Comparison of ENCODE assay signal across 43 mouse cellular contexts in the genomic region with DNA sequence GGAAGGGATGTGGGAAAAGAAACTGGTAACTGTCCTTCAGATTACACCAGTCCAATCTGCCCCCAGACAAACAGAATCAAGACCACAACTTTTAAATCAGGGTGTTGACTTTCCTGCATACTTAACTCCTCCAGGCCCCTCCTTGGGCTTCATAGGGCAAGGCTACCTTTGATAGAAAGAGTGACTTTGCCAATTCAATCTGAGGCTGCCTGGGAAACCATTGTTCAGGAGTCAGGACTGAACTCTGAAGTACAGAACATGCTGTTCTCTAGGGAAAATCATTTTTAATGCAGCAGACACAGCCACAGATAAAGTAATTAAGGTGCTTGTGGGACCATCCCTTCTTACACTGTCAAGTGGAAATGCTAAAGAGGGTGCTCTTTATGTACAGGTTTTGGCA. TPM values are rescaled to one million over a fixed set of nuclear protein-coding genes. Genes with fewer than 3 reads are reported as not detected.
"Had no signal": no experiment of that assay in that cellular context is flagged by ENCODE, and none has a peak within 500 bp of the region (broad histone marks: within the 10 kb centered on the region; RNA-seq: fewer than 3 reads in every experiment).

No protein-coding gene starts in this region.

- ATAC-seq: liver, embryonic 12.5 days; liver, postnatal 0 days; lung, postnatal 0 days; midbrain, embryonic 13.5 days; midbrain, embryonic 15.5 days; midbrain, embryonic 16.5 days had no signal

- H3K36me3 ChIP-seq: limb, embryonic 10.5 days; limb, embryonic 12.5 days; limb, embryonic 13.5 days; limb, embryonic 15.5 days; liver, embryonic 12.5 days; liver, embryonic 13.5 days; liver, embryonic 15.5 days; lung, embryonic 15.5 days; midbrain, embryonic 10.5 days; midbrain, embryonic 12.5 days; midbrain, embryonic 13.5 days; midbrain, embryonic 15.5 days; neural tube, embryonic 12.5 days had no signal

- H3K4me3 ChIP-seq: limb, embryonic 10.5 days; limb, embryonic 12.5 days; limb, embryonic 13.5 days; limb, embryonic 15.5 days; liver, embryonic 12.5 days; liver, embryonic 13.5 days; liver, embryonic 15.5 days; lung, embryonic 15.5 days; megakaryocyte, embryonic 14.5 days; midbrain, embryonic 10.5 days; midbrain, embryonic 12.5 days; midbrain, embryonic 13.5 days; midbrain, embryonic 15.5 days; myocyte; neural tube, embryonic 12.5 days had no signal

- DNase-seq: left cerebral cortex, postnatal 4 days; liver; liver, embryonic 13.5 days; liver, postnatal 0 days; lung, adult 18-20 months; lung, adult 2 months; lung, embryonic 14.5 days; lung, postnatal 10 days; lung, postnatal 14 days; lung, postnatal 4 days; midbrain, embryonic 14.5 days had no signal

- H3K9me3 ChIP-seq: limb, embryonic 10.5 days; limb, embryonic 12.5 days; limb, embryonic 13.5 days; limb, embryonic 15.5 days; liver, embryonic 12.5 days; liver, embryonic 13.5 days; liver, embryonic 15.5 days; lung, embryonic 15.5 days; megakaryocyte, embryonic 14.5 days; midbrain, embryonic 10.5 days; midbrain, embryonic 12.5 days; midbrain, embryonic 13.5 days; midbrain, embryonic 15.5 days; neural tube, embryonic 12.5 days had no signal

- H3K9ac ChIP-seq: limb, embryonic 12.5 days; limb, embryonic 13.5 days; limb, embryonic 15.5 days; liver, embryonic 12.5 days; liver, embryonic 13.5 days; liver, embryonic 14.5 days; liver, embryonic 15.5 days; liver, postnatal 0 days; lung, embryonic 14.5 days; lung, embryonic 15.5 days; midbrain, embryonic 12.5 days; midbrain, embryonic 13.5 days; midbrain, embryonic 15.5 days; neural tube, embryonic 12.5 days had no signal

- H3K27me3 ChIP-seq: limb, embryonic 12.5 days; limb, embryonic 13.5 days; limb, embryonic 15.5 days; liver, embryonic 12.5 days; liver, embryonic 13.5 days; liver, embryonic 15.5 days; lung, embryonic 15.5 days; megakaryocyte, embryonic 14.5 days; midbrain, embryonic 12.5 days; midbrain, embryonic 13.5 days; midbrain, embryonic 15.5 days; neural tube, embryonic 12.5 days had no signal

- H3K4me2 ChIP-seq: limb, embryonic 12.5 days; limb, embryonic 13.5 days; limb, embryonic 15.5 days; liver, embryonic 11.5 days; liver, embryonic 12.5 days; liver, embryonic 13.5 days; liver, embryonic 15.5 days; lung, embryonic 14.5 days; lung, embryonic 15.5 days; midbrain, embryonic 11.5 days; midbrain, embryonic 12.5 days; midbrain, embryonic 13.5 days; midbrain, embryonic 15.5 days; neural tube, embryonic 12.5 days had no signal

- H3K4me1 ChIP-seq: limb, embryonic 10.5 days; limb, embryonic 13.5 days; limb, embryonic 15.5 days; liver, embryonic 12.5 days; liver, embryonic 13.5 days; liver, embryonic 15.5 days; lung, embryonic 15.5 days; megakaryocyte, embryonic 14.5 days; midbrain, embryonic 10.5 days; midbrain, embryonic 12.5 days; midbrain, embryonic 13.5 days; midbrain, embryonic 15.5 days; neural tube, embryonic 12.5 days had no signal

- H3K27ac ChIP-seq: limb, embryonic 10.5 days; limb, embryonic 12.5 days; limb, embryonic 13.5 days; limb, embryonic 15.5 days; liver, embryonic 12.5 days; liver, embryonic 13.5 days; liver, embryonic 14.5 days; liver, embryonic 15.5 days; lung, embryonic 15.5 days; macrophage; midbrain, embryonic 10.5 days; midbrain, embryonic 12.5 days; midbrain, embryonic 13.5 days; midbrain, embryonic 15.5 days; neural tube, embryonic 12.5 days had no signal

RNA-seq across cellular contexts. Expression of a gene that starts 27.6 kb away (rescaled TPM):
- total RNA-seq: left cerebral cortex, postnatal 25 days; left cerebral cortex, postnatal 36 days; liver, adult 2 months; megakaryocyte progenitor cell, adult 5-6 weeks; megakaryocyte, adult 5-6 weeks; megakaryocyte-erythroid progenitor cell, adult 5-6 weeks; monocyte, adult 5-6 weeks had no signal
- polyA plus RNA-seq: limb, embryonic 10.5 days; limb, embryonic 11.5 days; limb, embryonic 12.5 days; limb, embryonic 13.5 days; limb, embryonic 14.5 days; limb, embryonic 15.5 days; liver, adult 2 months; liver, embryonic 11.5 days; liver, embryonic 12.5 days; liver, embryonic 13.5 days; liver, embryonic 14.5 days; liver, embryonic 15.5 days; liver, embryonic 16.5 days; liver, postnatal 0 days; lung, adult 2 months; lung, embryonic 14.5 days; lung, embryonic 15.5 days; lung, embryonic 16.5 days; lung, postnatal 0 days; macrophage; midbrain, embryonic 10.5 days; midbrain, embryonic 11.5 days; myocyte; neural tube, embryonic 11.5 days; neural tube, embryonic 12.5 days had no signal
